Mouse (Mus musculus) neural tube, embryonic 14.5 days (tissue): Measurements from ENCODE around the gene Pitx2. TPM values are rescaled to one million over a fixed set of nuclear protein-coding genes. Genes with fewer than 3 reads are reported as not detected.

Source experiments
- ATAC-seq: fragments of 200-750 bp; cut with Nextera tagmentation; 2 replicates; pipeline ENCODE4 v1.8.0; 2017; ENCODE audit warnings: low read depth, mild to moderate bottlenecking, moderate TSS enrichment, moderate library complexity
- H3K27ac ChIP-seq: fragments of 300-500 bp; sonication (generic); 2 replicates; pipeline ENCODE4 v1.5.1; 2014; ENCODE audit warnings: low read depth, mild to moderate bottlenecking, control low read depth, low read length, moderate library complexity, mixed read lengths
- H3K27me3 ChIP-seq: fragments of 300-500 bp; sonication (generic); 2 replicates; pipeline ENCODE4 v1.6.1; 2014; ENCODE audit warnings: low read length; ENCODE audit not compliant: control insufficient read depth, insufficient read depth
- H3K36me3 ChIP-seq: fragments of 300-500 bp; sonication (generic); 2 replicates; pipeline ENCODE4 v1.6.1; 2014; ENCODE audit warnings: low read length, mixed read lengths; ENCODE audit not compliant: control insufficient read depth, insufficient read depth
- H3K4me1 ChIP-seq: fragments of 300-500 bp; sonication (generic); 2 replicates; pipeline ENCODE4 v1.6.1; 2014; ENCODE audit warnings: low read length; ENCODE audit not compliant: control insufficient read depth, insufficient read depth
- H3K4me2 ChIP-seq: fragments of 300-500 bp; sonication (generic); 2 replicates; pipeline ENCODE4 v1.6.1; 2014; ENCODE audit warnings: mild to moderate bottlenecking, low read depth, low read length, control low read depth
- H3K4me3 ChIP-seq: fragments of 300-500 bp; sonication (generic); 2 replicates; pipeline ENCODE4 v1.5.1; 2014; ENCODE audit warnings: low read depth, low read length, control low read depth, mixed read lengths
- H3K9ac ChIP-seq: fragments of 300-500 bp; sonication (generic); replicated peaks from 2 replicates; pipeline ENCODE4 v1.6.1; 2014; ENCODE audit warnings: low read depth, mild to moderate bottlenecking, control low read depth, low read length, mixed read lengths
- H3K9me3 ChIP-seq: fragments of 300-500 bp; sonication (generic); 2 replicates; pipeline ENCODE4 v1.6.1; 2016; ENCODE audit warnings: low read length; ENCODE audit not compliant: control insufficient read depth
- WGBS: fragments of 180-500 bp; shearing (Covaris S2); extraction: QIAGEN DNeasy Blood & Tissue Kit; methylation state at CpG from one replicate; pipeline ENCODE4 v1.1.7; 2014; 5-methylcytosine and 5-hydroxymethylcytosine counted together
- polyA plus RNA-seq: library from polyadenylated mRNA; unstranded; fragments of >200 nt; fragmentation: Nextera tagmentation; extraction: Ambion mirVana; gene quantifications from 2 replicates; pipeline ENCODE4 v1.2.1, GENCODE M21; 2014

The Pitx2 gene
- polyA plus RNA-seq, 1 experiment from 2014 or later = 5.0 TPM

DNA sequence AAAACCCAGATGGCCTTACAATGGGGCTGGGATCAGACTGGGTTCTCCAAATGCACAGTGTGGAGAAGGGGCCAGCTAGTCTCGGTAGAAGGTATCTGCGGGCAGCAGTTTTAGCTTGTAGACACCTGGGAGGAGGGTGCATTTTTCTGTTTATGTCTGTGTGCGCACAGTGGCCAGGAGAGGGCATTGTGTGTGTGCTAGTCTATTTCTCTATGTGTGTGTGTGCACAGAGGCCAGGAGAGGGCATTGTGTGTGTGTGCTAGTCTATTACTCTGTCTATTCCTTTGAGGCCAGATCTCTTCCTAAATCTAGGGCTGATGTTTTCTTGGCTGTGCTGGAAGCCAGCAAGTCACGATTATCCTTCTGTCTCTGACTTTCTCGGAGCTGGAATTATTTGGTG is 58.8 kb downstream of the Pitx2 start:
- no peaks in the 10 kb centered on the region for H3K27me3 ChIP-seq
- H3K9me3 ChIP-seq = no peaks in the 10 kb centered on the region
- no peak for ATAC-seq
- 87% methylated on average over 5 of the region's 5 CpGs for WGBS
- H3K4me1 ChIP-seq = no peaks in the 10 kb centered on the region
- no peak overlapping the region for H3K4me3 ChIP-seq
- H3K27ac ChIP-seq = no peak overlapping the region
- no peak overlapping the region for H3K9ac ChIP-seq
- H3K36me3 ChIP-seq = no peaks in the 10 kb centered on the region
- no peak overlapping the region for H3K4me2 ChIP-seq

Other genes with a start within 250 kb of the Pitx2 start
- 1.7 and 2.4 TPM in 2 replicates for gene Enpep, start 132.8 kb downstream of the Pitx2 start, polyA plus RNA-seq